Mouse (Mus musculus) embryo, embryonic 10 days (tissue): ENCODE measurements around the gene Panx1.
A peak's percentile ranks its signal among the peaks of the same experiment; 100 is the strongest.

Source experiments
- DNase-seq: peaks from one replicate; pipeline ENCODE4 v3.0.0-alpha.2; 2015; ENCODE audit warnings: low spot score

Panx1 gene

GRCm38 (mm10) chr9:15023049-15023448 lies 22.2 kb downstream of the Panx1 start:
- DNase-seq = no peak

- DNase-seq = no peak
Observed at GRCm38 (mm10) chr9:15021156-15021555, 24.1 kb downstream of the Panx1 start.

- DNase-seq = no peak
Observed at GRCm38 (mm10) chr9:15020561-15021080, 24.7 kb downstream of the Panx1 start.

- no peak for DNase-seq
Observed at GRCm38 (mm10) chr9:15018756-15019131, 26.5 kb downstream of the Panx1 start.

- no peak for DNase-seq
Observed at GRCm38 (mm10) chr9:15017791-15018755, 27.2 kb downstream of the Panx1 start.

- DNase-seq = peak; percentile 90
Observed at GRCm38 (mm10) chr9:15015223-15015956, 29.9 kb downstream of the Panx1 start.

- DNase-seq = no peak
Observed at GRCm38 (mm10) chr9:15007566-15007965, 37.7 kb downstream of the Panx1 start.

GRCm38 (mm10) chr9:15004298-15004685 lies 41.0 kb downstream of the Panx1 start:
- no peak for DNase-seq

GRCm38 (mm10) chr9:15003676-15004297 lies 41.5 kb downstream of the Panx1 start:
- DNase-seq = peak; percentile 64

- DNase-seq = peak; percentile 47
Observed at GRCm38 (mm10) chr9:15002995-15003613, 42.2 kb downstream of the Panx1 start.

GRCm38 (mm10) chr9:14998790-14999189 lies 46.5 kb downstream of the Panx1 start:
- DNase-seq = no peak

GRCm38 (mm10) chr9:14997271-14998055 lies 47.8 kb downstream of the Panx1 start:
- DNase-seq = no peak

- DNase-seq = no peak
Observed at GRCm38 (mm10) chr9:14995525-14995924, 49.8 kb downstream of the Panx1 start.

GRCm38 (mm10) chr9:14988606-14989293 lies 56.5 kb downstream of the Panx1 start:
- no peak for DNase-seq

- DNase-seq = no peak
Observed at GRCm38 (mm10) chr9:14983141-14983540, 62.1 kb downstream of the Panx1 start.

- no peak for DNase-seq
Observed at GRCm38 (mm10) chr9:14982683-14983082, 62.6 kb downstream of the Panx1 start.

GRCm38 (mm10) chr9:14981539-14982155 lies 63.6 kb downstream of the Panx1 start:
- no peak for DNase-seq

- no peak for DNase-seq
Observed at GRCm38 (mm10) chr9:14974251-14975232, 70.7 kb downstream of the Panx1 start.

- no peak for DNase-seq
Observed at GRCm38 (mm10) chr9:14973762-14974161, 71.5 kb downstream of the Panx1 start.
